Mouse (Mus musculus): Measurements from ENCODE around the gene Slc4a2. TPM values are rescaled to one million over a fixed set of nuclear protein-coding genes. Genes with fewer than 3 reads are reported as not detected.

The Slc4a2 gene
- polyA plus RNA-seq, 1 experiment from 2014 or later = 28.9 TPM

- 90% methylated on average over 2 of the region's 2 CpGs for WGBS
- no peak overlapping the region for H3K4me3 ChIP-seq (ENCODE audit: low read depth, low read length)
Measured at GRCm38 (mm10) chr5:24412063-24412462, 11.6 kb upstream of the Slc4a2 start.

GRCm38 (mm10) chr5:24413042-24413693 is 10.5 kb upstream of the Slc4a2 start, which contains the start of gene Asic3:
TSS of gene Asic3 (plus strand) at chr5:24413392.
- Histone ChIP-seq H3K4me2 (replicated peaks; ENCODE audit: low read depth, low read length) (no peak within 1 kb of the TSS), H3K27ac (ENCODE audit: low read length) (no peak within 1 kb of the TSS), H3K9ac (replicated peaks; ENCODE audit: low read depth) (no peak within 1 kb of the TSS), H3K27me3 (replicated peaks; ENCODE audit: insufficient read depth, low read length) (no peaks in the 10 kb centered on the region), H3K36me3 (ENCODE audit: insufficient read depth, low read length) (no peaks in the 10 kb centered on the region), H3K9me3 (ENCODE audit: low read length) (no peaks in the 10 kb centered on the region), H3K4me1 (ENCODE audit: insufficient read depth, low read depth, low read length) (no peaks in the 10 kb centered on the region), H3K4me3 (ENCODE audit: low read depth, low read length) (no peak within 1 kb of the TSS)
- ATAC-seq (no peak), DNase-seq (ENCODE audit: low spot score) (no peak)
- 42% methylated on average over 11 of the region's 11 CpGs for WGBS
- TF ChIP-seq CTCF (IDR thresholded peaks at IDR 0.05) = no peak
- no peak for TF ChIP-seq EP300 (IDR thresholded peaks at IDR 0.05)

More at GRCm38 (mm10) chr5:24412063-24412462, 11.6 kb upstream of the Slc4a2 start:
- H3K9me3 ChIP-seq (ENCODE audit: low read length) = no peaks in the 10 kb centered on the region
- H3K27ac ChIP-seq (ENCODE audit: low read length) = no peak overlapping the region
- no peaks in the 10 kb centered on the region for H3K4me1 ChIP-seq (ENCODE audit: insufficient read depth, low read depth, low read length)
- H3K9ac ChIP-seq (replicated peaks; ENCODE audit: low read depth) = no peak overlapping the region
- H3K27me3 ChIP-seq (replicated peaks; ENCODE audit: insufficient read depth, low read length) = no peaks in the 10 kb centered on the region
- ATAC-seq (no peak), DNase-seq (ENCODE audit: low spot score) (no peak)
- no peak overlapping the region for H3K4me2 ChIP-seq (replicated peaks; ENCODE audit: low read depth, low read length)
- H3K36me3 ChIP-seq (ENCODE audit: insufficient read depth, low read length) = no peaks in the 10 kb centered on the region
- TF ChIP-seq EP300 (IDR thresholded peaks at IDR 0.05) (no peak), CTCF (IDR thresholded peaks at IDR 0.05) (no peak)

GRCm38 (mm10) chr5:24413938-24414337 is 9.7 kb upstream of the Slc4a2 start:
- ATAC-seq (no peak), DNase-seq (ENCODE audit: low spot score) (no peak)
- Histone ChIP-seq H3K9ac (replicated peaks; ENCODE audit: low read depth) (no peak overlapping the region), H3K4me2 (replicated peaks; ENCODE audit: low read depth, low read length) (no peak overlapping the region), H3K36me3 (ENCODE audit: insufficient read depth, low read length) (no peaks in the 10 kb centered on the region), H3K27ac (ENCODE audit: low read length) (no peak overlapping the region), H3K4me1 (ENCODE audit: insufficient read depth, low read depth, low read length) (no peaks in the 10 kb centered on the region), H3K9me3 (ENCODE audit: low read length) (no peaks in the 10 kb centered on the region), H3K4me3 (ENCODE audit: low read depth, low read length) (no peak overlapping the region), H3K27me3 (replicated peaks; ENCODE audit: insufficient read depth, low read length) (no peaks in the 10 kb centered on the region)
- 69% methylated on average over 13 of the region's 13 CpGs for WGBS
- TF ChIP-seq EP300 (IDR thresholded peaks at IDR 0.05) = no peak
- TF ChIP-seq CTCF (IDR thresholded peaks at IDR 0.05) = no peak

GRCm38 (mm10) chr5:24416222-24416736 is 7.4 kb upstream of the Slc4a2 start:
- TF ChIP-seq EP300 (IDR thresholded peaks at IDR 0.05) = no peak
- TF ChIP-seq CTCF (IDR thresholded peaks at IDR 0.05) = peak; percentile 78
- Histone ChIP-seq H3K4me2 (replicated peaks; ENCODE audit: low read depth, low read length) (peak overlapping the region; percentile 28), H3K9ac (replicated peaks; ENCODE audit: low read depth) (no peak overlapping the region), H3K9me3 (ENCODE audit: low read length) (no peaks in the 10 kb centered on the region), H3K4me3 (ENCODE audit: low read depth, low read length) (no peak overlapping the region), H3K27me3 (replicated peaks; ENCODE audit: insufficient read depth, low read length) (no peaks in the 10 kb centered on the region), H3K27ac (ENCODE audit: low read length) (no peak overlapping the region), H3K4me1 (ENCODE audit: insufficient read depth, low read depth, low read length) (no peaks in the 10 kb centered on the region), H3K36me3 (ENCODE audit: insufficient read depth, low read length) (0 out of 2 replicates have a peak, but pooled peaks cover 7% of the 10 kb centered on the region)
- WGBS = 4% methylated on average over 21 of the region's 21 CpGs
- DNase-seq (ENCODE audit: low spot score) (peak; percentile 90), ATAC-seq (peak; percentile 84)

- Histone ChIP-seq H3K27me3 (replicated peaks; ENCODE audit: insufficient read depth, low read length) (no peaks in the 10 kb centered on the region), H3K4me3 (ENCODE audit: low read depth, low read length) (no peak overlapping the region), H3K9ac (replicated peaks; ENCODE audit: low read depth) (no peak overlapping the region), H3K9me3 (ENCODE audit: low read length) (no peaks in the 10 kb centered on the region), H3K4me1 (ENCODE audit: insufficient read depth, low read depth, low read length) (no peaks in the 10 kb centered on the region), H3K36me3 (ENCODE audit: insufficient read depth, low read length) (0 out of 2 replicates have a peak, but pooled peaks cover 7% of the 10 kb centered on the region), H3K4me2 (replicated peaks; ENCODE audit: low read depth, low read length) (no peak overlapping the region), H3K27ac (ENCODE audit: low read length) (no peak overlapping the region)
- ATAC-seq = no peak
- no peak for TF ChIP-seq EP300 (IDR thresholded peaks at IDR 0.05)
- no peak for TF ChIP-seq CTCF (IDR thresholded peaks at IDR 0.05)
- no peak for DNase-seq (ENCODE audit: low spot score)
- WGBS = 86% methylated on average over 10 of the region's 10 CpGs
Measured at GRCm38 (mm10) chr5:24417587-24417986, 6.0 kb upstream of the Slc4a2 start.

- ATAC-seq = no peak
- H3K9me3 ChIP-seq (ENCODE audit: low read length) = no peaks in the 10 kb centered on the region
Measured at GRCm38 (mm10) chr5:24420381-24420780, 3.3 kb upstream of the Slc4a2 start.

More at GRCm38 (mm10) chr5:24420381-24420780, 3.3 kb upstream of the Slc4a2 start:
- WGBS = 88% methylated on average over 9 of the region's 9 CpGs
- TF ChIP-seq CTCF (IDR thresholded peaks at IDR 0.05) = no peak
- Histone ChIP-seq H3K9ac (replicated peaks; ENCODE audit: low read depth) (no peak overlapping the region), H3K27ac (ENCODE audit: low read length) (no peak overlapping the region), H3K36me3 (ENCODE audit: insufficient read depth, low read length) (0 out of 2 replicates have a peak, but pooled peaks cover 7% of the 10 kb centered on the region), H3K4me2 (replicated peaks; ENCODE audit: low read depth, low read length) (no peak overlapping the region), H3K4me3 (ENCODE audit: low read depth, low read length) (no peak overlapping the region), H3K4me1 (ENCODE audit: insufficient read depth, low read depth, low read length) (peaks cover 9% of the 10 kb centered on the region; the same call in 1 of the 2 replicates), H3K27me3 (replicated peaks; ENCODE audit: insufficient read depth, low read length) (no peaks in the 10 kb centered on the region)
- no peak for DNase-seq (ENCODE audit: low spot score)
